Mouse (Mus musculus) embryonic fibroblast, embryonic 13.5 days (primary cell): ENCODE measurements at regions not wholly inside any gene's neighbourhood (a gene's known extent, or its start where the extent isn't known, plus 50 kb on each side); places are given as distances from the start of the nearest gene placed in this dataset.
"Not testable (repeated sequence)": the region's sequence is repeated elsewhere in the genome, so short reads cannot be mapped to it uniquely, and the experiment has no call there.

Source experiments
- CTCF ChIP-seq: IDR thresholded peaks from 2 replicates; pipeline ENCODE4 v1.5.1; 2011; ENCODE audit warnings: mild to moderate bottlenecking, control low read depth, low read length, moderate library complexity, borderline replicate concordance; ENCODE audit not compliant: insufficient read depth
- POLR2A ChIP-seq: IDR thresholded peaks from 2 replicates; pipeline ENCODE4 v1.6.1; 2011; ENCODE audit warnings: low read depth, mild to moderate bottlenecking, control low read depth, low read length, moderate library complexity

- TF ChIP-seq POLR2A, CTCF: not testable (repeated sequence)
Observed at GRCm38 (mm10) chr8:20013278-20013677, 110.1 kb downstream of the Gm31371 start.
